Mouse (Mus musculus) gastrocnemius, postnatal 4 days (tissue): ENCODE data around the gene Thap8. TPM values are rescaled to one million over a fixed set of nuclear protein-coding genes. Genes with fewer than 3 reads are reported as not detected.

Experiments
- total RNA-seq, 2 experiments: library from RNA; stranded (reverse); gene quantifications; 2 replicates each; pipeline ENCODE4 v1.2.3; 2021

The Thap8 gene
- total RNA-seq, 2 experiments from 2014 or later = 0.29 to 0.96 TPM

Other genes with a start within 250 kb of the Thap8 start
- 1 to 10 TPM; 2.4 to 3.4 TPM for gene Zfp14, start 228.7 kb upstream of the Thap8 start, total RNA-seq
- gene Zfp82, start 207.2 kb upstream of the Thap8 start, total RNA-seq = 1 to 10 TPM; 4.4 to 5.3 TPM
- gene Gm26920, start 189.7 kb upstream of the Thap8 start, total RNA-seq = not detected
- 1 to 10 TPM; 4.8 to 5.6 TPM for gene Zfp566, start 189.6 kb upstream of the Thap8 start, total RNA-seq
- gene Zfp260, start 185.3 kb upstream of the Thap8 start, total RNA-seq = 10 to 100 TPM; 52.5 to 65.2 TPM
- 1 to 10 TPM; 8.0 to 9.4 TPM for gene Zfp382, start 158.2 kb upstream of the Thap8 start, total RNA-seq
- 10 to 100 TPM; 46.2 to 54.5 TPM for gene Zfp146, start 110.3 kb upstream of the Thap8 start, total RNA-seq
- 100 to 1,000 TPM; 268 to 275 TPM for gene Cox7a1, start 96.0 kb upstream of the Thap8 start, total RNA-seq
- 100 to 1,000 TPM; 272 to 284 TPM for gene Capns1, start 81.3 kb upstream of the Thap8 start, total RNA-seq
- 10 to 100 TPM; 91.6 to 94.0 TPM for gene Polr2i, start 48.1 kb upstream of the Thap8 start, total RNA-seq
- gene Tbcb, start 47.8 kb upstream of the Thap8 start, total RNA-seq = 10 to 100 TPM; 62.5 to 64.9 TPM
- under 1 TPM; 0.78 TPM for gene Ovol3, start 44.4 kb upstream of the Thap8 start, total RNA-seq
- 1 to 10 TPM; 5.5 to 7.4 TPM for gene Wdr62, start 325 bp downstream of the Thap8 start, total RNA-seq
- gene Clip3, start 11.6 kb downstream of the Thap8 start, total RNA-seq = 10 to 100 TPM; 29.8 to 42.1 TPM
- 10 to 100 TPM; 25.0 to 26.5 TPM for gene Alkbh6, start 28.6 kb downstream of the Thap8 start, total RNA-seq
- 1 to 10 TPM; 2.5 to 3.8 TPM for gene Syne4, start 34.7 kb downstream of the Thap8 start, total RNA-seq
- gene E130208F15Rik, start 41.6 kb downstream of the Thap8 start, total RNA-seq = 1 to 10 TPM; 1.2 to 1.4 TPM
- gene Sdhaf1, start 43.8 kb downstream of the Thap8 start, total RNA-seq = 10 to 100 TPM; 12.0 to 13.2 TPM
- 1 to 10 TPM; 3.3 to 3.8 TPM for gene Lrfn3, start 82.7 kb downstream of the Thap8 start, total RNA-seq
- gene Tyrobp, start 133.7 kb downstream of the Thap8 start, total RNA-seq = 10 to 100 TPM; 24.9 to 33.3 TPM
- under 1 TPM in 1 of 2 experiments, not detected in 1; 0.74 TPM for gene Hcst, start 139.8 kb downstream of the Thap8 start, total RNA-seq
- gene Nfkbid, start 141.6 kb downstream of the Thap8 start, total RNA-seq = under 1 TPM; 0.56 to 0.67 TPM
- 1 to 10 TPM; 3.5 to 4.2 TPM for gene Aplp1, start 165.4 kb downstream of the Thap8 start, total RNA-seq
- under 1 TPM; 0.39 to 0.93 TPM for gene Kirrel2, start 177.6 kb downstream of the Thap8 start, total RNA-seq
- gene Nphs1, start 178.2 kb downstream of the Thap8 start, total RNA-seq = not detected
- gene Prodh2, start 213.5 kb downstream of the Thap8 start, total RNA-seq = under 1 TPM in 1 of 2 experiments, not detected in 1; 0.44 TPM